Mouse (Mus musculus) frontal cortex, adult (tissue): ENCODE data around the gene Cacna2d3.

ENCODE experiments used
- ATAC-seq: cut with Nextera tagmentation; 2 replicates; pipeline ENCODE4 v1.9.2; 2017; ENCODE audit warnings: mild to moderate bottlenecking, moderate library complexity, mixed read lengths; ENCODE audit not compliant: low TSS enrichment

Gene Cacna2d3

DNA sequence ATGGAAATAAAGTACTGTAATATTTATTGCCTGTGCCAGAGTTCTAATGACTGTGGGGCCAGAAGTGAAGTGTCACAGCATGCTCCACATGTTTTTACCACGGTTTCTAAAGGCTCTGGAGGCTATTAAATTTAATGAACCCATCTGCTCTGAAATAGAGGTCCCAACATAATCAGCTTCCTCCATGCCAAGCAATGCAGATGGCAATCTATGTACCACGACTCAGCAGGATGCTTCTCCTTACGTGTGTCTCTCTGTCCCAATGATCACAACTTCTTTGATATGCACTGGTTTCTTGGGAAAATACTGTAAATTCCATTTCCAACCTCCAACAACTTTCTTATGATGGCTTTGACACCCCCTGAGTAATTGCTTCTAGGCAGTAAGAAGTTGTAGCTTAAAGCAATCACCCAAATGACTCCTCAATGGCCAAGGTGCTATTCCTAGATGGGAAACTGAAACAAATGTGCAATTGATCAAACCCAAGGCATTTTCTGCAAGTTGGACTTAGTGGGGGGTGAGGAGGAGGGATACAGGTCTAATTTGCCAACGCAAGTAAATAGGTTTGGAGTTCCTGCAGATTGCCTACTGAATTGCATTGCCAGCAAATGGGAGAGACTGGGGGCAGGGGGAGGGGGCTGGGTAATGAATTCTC, 557.5 kb downstream of the Cacna2d3 start:
- no peak for ATAC-seq

DNA sequence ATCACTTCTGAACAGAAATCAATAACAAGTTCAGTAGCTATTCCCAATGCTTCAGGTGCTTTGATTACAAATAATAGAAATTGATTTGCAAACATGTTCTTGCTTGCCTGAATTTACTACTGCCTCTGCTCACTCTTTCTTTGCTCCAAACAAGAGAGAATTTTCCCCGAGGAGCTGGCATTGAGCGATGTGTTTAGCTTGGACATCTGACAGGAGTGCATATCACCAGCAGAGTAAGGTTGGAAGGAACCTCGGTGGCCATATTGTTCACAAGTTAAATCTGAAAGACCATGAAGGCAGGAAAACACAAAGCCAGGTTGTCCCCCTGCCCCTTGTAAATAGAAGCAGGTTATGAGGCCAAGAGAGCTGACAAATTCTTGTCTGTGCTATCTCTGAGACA, 561.9 kb downstream of the Cacna2d3 start:
- no peak for ATAC-seq

DNA sequence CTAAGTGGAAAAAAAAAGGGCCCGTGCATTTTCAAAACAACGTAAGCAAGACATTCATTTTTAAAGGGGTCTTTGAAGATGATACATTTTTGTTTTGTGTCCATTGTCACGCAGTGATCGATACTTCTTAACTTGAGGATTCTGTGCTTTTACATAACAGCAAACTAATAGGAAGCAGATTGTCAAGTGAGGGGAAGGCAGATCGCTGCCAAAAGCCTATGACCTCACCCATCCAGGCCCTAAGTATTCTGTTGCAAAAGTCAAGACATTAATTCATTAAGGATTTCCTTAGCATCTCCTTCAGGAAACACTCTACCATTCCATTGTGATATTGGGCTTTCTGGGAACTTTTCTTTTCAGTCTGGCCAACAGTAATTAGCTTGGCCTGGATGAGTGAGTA, 564.6 kb downstream of the Cacna2d3 start:
- no peak for ATAC-seq

DNA sequence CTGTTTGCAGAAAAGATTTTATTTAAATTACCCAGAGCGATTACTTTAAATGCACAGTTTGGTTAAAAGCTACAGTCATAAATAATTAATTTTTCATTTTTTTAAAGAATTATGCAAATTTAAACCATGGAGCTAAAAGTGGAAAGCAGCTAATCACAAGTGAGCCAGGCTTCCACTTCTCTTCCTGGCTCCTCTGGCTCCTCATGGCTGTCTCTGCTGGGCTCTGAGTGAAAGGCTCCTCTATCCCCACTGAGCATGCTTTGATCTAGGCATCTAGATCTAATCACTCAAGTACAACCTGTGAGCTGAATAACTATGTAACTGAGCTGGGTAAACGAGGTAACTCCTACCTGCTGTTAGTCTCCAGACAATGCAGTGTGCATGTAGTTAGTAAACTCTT, 577.5 kb downstream of the Cacna2d3 start:
- ATAC-seq, result peak; percentile 16; the same call in 1 of the 2 replicates

DNA sequence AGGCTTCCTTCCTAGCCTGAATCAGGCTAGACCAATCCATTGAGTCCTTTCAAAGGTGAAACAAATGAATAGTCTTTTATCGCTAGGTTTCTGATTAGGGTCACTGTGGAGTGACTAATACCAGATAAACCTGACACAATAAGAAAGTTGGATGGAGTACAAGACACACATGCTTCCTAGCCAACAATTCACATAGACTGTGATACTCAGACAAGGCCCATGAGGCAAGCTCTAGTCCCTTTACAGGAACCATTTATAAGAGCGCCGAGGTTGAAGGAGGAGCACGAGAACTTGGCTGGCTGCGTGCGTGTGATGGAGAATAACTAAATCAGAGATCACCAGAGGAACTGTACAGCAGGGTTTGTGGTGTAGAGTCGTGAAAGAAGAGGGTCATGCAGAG, 584.0 kb downstream of the Cacna2d3 start:
- ATAC-seq, result no peak

DNA sequence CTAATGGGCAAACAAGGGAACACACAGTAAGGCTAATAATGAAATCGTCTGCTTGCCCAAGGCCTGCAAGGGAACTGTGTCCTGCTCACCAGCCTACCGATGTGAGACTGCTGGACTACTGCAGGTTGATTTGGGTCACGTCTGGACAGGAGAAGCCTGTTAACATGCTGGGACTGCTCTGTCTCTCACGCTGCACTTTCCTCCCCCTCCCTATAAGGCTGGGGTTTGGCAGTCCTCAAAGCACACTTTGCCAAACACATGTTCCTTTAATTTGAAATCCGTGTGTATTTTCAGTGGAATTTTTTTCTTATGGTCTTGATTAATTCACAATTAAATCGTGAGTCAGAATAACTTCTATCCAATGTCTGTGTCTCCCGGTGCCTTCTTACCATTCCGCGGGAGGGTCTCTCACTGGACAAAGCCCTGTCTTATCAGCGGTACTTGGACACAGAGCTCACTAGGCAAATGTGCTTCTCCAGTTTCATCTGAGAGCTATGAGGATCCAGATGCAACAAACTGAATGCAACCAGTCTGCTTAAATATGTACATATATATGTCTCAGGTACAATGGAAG, 584.6 kb downstream of the Cacna2d3 start:
- peak; percentile 67 for ATAC-seq

DNA sequence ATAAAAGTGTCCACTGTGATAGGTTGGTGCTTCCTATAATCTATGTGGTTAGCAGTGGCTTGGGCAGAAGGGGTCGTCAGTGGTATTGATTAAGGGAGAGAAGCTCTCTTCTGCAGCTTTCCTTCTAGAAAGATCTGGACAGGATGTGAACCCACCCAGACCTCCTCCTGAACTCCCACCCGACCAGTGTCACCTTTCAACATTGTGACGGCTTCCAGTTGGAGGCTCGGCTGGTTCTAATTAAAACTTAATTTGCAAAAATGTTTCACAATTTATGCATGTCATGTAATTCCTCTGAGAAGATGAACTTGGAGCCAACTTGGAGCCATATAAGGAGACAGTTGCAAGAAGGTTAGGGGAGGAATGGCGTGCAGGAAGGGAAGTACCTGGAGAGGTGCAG, 586.8 kb downstream of the Cacna2d3 start:
- no peak for ATAC-seq

DNA sequence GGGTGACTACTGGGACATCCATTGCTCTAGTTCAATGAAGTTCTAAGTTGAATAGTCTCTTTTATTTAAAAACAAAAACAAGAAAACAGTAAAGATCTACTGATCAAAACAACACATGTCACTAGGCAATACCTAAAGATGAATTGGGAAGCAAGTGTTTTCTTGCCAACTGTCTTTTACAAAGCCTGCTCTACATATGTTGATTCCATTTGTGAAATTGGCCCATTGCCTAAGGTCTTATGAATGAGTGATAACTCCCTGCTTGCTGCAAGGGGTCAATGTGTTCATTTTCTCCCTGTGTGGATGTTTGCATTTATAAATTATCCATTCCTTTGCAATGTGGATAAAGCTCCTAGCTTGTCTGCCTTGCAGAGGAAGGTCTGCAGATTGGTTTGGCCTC, 591.2 kb downstream of the Cacna2d3 start:
- no peak for ATAC-seq

DNA sequence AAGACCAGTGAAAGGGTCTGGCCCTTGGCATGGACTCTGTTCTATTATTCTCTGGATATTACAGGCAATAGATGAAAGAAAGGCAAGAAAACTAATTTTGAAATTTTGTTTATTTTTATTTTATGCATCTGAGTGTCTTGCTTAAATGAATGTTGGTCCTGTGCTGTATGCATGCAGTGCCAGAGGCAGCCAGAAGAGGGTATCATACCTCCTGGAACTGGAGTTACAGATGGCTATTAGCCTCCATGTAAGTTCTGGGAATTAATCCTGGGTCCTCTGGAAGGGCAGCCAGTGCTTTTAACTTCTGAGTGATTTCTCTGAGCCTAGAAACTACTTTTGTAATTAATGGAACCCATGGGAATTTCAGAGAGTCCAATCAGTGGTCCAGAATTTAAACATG, 597.8 kb downstream of the Cacna2d3 start:
- no peak for ATAC-seq

DNA sequence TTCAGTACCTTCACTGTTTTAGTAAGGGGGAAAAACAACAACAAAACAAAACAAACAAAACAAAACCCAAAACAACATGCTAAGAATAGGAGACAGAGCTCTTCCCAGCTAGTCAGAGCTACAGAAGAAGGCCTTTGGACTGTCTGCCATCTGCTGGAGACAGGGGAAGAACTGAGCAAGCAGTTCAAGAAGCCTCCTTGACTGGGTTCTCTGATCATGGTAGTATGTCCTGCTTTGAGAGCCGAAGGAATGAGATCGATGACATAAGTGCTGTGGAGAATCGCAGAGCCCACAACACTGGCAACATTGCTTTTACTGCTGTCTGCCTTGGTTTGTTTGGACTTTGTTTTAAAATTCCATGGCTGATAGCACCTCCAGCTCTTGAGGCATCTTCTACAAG, 598.9 kb downstream of the Cacna2d3 start:
- ATAC-seq, result no peak

DNA sequence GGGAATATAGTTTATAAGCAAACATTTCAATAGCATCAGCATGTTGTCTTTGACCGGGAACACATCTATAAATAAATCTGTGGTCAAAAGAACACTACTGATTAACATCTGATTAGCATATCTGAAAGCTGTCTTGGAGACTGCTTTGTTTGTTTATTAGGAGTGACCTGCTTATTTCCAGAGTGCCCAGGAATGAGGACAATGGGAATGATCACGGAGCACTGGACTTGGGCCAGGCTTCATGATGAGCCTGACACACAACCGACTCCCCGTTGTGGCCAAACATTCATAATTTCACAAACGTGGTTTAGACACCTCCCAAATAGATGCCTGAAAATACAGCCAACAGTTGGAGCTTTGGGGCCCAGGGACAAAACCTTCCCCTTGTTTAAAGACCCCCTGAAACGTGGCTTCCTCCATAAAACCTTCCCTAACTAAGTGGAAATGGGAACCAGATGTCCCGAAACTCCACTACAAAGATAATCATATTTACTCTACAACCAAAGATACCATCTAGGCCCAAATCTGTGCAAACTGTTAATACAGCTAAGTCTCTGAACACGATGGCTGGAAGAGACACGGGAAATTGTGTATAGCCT, 607.7 kb downstream of the Cacna2d3 start:
- ATAC-seq, result no peak

DNA sequence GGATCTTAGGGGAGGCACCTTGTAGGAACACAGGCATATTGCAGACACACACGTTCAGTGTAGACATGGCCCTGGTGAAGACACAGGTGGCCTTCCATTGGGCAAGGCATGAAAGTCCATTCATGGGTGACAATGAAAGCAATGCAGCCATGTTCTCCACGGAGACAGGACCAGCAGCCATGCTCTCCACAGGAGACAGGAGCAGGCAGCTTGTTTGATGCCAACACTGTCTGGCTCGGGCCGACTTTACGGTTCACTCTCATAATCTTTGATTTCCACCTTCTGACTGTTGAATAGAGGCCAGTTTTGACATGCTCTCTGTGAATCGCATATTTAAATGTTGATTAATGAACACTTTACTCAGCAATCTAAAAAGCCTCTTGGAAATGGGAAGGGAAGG, 610.0 kb downstream of the Cacna2d3 start:
- no peak for ATAC-seq

DNA sequence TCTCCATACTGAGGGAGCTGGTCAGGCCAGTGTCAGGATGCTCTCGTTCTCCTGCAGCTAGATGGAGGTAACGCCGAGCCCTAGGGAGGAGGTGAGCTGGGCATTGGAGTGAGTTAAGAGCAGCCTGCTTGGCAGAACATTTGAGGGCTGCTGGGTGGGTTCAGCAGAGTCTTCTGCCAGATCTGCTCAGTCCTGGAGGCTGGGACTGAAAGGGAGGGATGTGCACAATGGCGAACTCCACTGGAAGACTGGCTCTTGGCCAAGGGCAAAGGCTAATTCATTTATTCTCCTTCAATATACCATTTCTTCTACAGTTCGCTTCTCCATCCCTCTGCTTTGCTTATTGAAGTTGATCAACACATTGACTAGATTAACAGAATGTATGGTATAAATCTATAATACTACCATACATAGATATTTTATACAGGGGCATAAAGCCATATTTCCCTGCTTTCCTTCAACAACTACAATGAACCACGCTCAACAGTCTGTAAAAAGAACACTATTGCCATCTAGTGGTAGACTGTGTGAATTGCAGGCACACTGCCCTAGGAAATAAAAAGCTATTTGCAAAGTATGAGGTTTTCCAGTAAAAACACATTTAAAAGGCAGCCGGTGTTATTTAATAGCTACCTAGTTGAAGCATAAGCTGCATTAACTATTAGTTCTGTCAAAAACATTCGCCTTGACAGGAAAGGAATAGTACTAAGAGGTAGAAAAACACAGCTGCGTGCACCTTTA, 611.1 kb downstream of the Cacna2d3 start:
- no peak for ATAC-seq

DNA sequence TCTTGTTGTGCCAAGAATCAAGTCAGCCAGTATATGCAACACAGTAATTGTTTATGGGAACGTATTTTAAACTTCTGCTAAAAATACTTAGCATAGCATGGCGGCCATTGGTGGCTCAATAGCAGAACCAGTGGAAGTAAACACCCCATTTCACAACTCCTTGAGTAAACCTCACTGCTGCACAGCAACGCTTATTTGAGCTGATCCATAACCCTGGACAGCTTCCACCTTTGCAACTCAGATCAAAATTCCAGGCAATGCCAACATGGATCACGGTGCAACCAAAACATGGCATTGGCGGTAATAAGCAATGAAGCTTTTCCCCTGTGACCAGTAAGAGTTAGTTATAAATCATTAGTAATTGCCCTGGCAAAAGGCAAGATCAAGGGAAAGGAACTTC, 614.2 kb downstream of the Cacna2d3 start:
- no peak for ATAC-seq

DNA sequence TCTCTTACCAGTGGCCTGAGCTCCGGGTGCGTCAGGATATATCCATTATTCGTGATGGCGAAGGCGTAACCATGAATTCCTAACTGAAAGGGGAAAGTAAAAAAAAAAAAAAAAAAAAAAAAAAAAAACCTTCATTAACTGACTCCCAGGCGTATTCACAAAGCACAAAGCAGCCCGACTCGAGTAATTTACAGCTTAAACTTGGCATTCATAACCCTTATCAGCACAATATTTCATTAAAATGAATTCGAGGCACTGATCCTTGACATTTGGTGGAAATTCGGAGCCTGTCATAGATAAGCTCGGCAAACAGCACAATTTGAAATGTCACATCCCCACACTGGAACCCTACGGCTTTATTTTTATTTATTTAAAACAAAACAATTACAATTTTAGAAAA, 623.9 kb downstream of the Cacna2d3 start:
- ATAC-seq, result no peak

DNA sequence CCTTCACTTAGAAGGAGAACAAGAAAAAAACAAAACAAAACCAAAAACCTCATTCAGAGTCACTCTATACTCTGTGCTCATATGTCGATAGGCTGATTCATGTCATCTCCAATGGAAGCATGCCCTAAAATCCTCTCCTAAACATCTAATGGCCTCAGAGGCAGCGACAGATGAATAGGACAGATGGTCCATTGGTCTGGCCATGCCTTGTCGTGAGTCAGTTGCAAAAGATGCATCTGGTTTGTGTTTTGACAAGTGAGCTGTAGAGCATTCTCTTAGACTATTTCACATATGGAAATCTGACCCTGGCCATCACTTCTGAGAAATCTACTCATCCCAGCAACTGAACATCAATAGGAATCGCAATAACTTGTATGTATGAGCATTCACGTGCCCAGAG, 626.2 kb downstream of the Cacna2d3 start:
- no peak for ATAC-seq

DNA sequence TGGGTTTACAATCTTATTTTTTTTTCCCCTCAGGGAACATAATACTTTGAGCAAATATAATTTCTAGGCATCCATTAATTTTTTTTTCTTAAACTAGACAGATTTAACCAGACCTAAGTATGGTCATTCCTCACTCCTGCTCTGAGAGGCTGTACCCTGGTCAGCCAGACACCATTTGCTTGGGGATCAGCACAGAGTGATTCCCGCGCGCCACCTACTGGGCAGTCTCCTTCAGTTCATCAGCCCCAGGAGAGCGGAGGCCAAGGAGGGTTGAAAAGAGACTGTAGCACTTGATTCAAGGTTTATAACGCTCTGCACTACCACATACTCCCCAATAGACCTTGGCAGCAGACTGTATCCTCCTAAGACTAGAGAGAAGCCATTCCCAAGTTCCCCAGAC, 631.6 kb downstream of the Cacna2d3 start:
- ATAC-seq, result peak; percentile 90

DNA sequence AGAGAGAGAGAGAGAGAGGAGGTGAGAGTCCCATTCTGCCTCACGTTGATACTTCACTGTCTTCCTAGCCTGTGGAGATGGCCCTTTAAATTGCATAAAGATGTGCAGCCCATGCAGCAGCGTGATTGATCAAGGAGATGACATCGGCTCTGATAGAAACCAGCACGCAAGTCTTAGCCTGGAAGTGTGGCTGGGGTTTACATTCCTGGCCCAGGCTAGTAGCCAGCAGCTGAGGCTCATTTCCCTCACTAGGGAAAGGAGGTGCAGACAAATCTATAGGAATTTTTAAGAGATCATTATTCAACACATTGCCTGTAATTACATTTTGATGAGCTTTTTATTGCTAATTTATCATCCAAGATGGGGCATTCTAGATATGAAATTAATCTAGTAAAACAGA, 635.1 kb downstream of the Cacna2d3 start:
- no peak for ATAC-seq

DNA sequence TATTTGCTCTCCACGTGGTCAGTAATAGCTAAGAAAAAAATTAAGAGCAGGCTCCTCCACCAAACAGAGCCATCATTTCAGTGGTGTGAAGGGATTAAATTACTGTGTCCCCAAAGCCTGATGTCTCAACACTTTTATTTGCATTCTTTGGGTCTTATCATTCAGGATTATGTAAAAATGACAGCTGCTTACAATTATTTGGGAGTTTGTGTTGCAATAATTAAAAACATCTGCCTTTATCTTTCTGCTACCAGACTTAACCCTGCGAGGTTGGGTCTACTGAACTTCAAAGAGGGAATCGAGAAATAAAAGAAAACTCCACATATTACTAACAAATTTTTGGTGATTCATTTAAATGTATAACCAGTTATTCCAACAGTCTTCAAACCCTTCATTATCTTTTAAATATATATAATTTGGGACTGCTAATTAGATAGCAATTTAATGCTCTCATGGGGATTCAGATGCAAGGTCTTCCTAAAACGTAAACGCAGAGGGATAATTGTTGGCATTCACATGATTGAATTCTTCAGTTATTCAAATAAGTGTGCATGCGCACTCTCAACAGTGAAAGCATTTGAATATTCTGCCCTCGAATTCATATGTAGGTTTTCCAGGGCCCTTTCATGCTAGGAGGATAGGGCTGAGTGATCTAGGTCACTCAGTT, 636.0 kb downstream of the Cacna2d3 start:
- ATAC-seq, result no peak

DNA sequence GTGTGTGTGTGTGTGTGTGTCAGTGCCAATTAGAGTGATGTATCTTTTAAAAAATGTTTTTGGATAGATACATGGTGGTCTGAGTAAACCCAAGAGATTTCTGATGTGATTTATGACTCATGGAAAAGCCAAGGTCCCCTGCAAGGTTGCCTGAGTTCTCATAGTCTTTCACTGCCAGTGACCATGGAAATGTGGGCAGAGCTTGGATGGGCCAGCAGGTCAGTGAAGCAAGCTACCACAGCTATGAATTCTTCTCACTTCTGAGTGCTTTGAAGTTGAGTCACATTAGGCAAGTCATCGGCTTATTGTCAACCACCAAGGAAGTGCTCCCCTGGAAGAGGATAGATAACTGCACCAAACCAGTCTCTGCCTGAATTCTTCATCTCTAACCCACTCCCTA, 639.5 kb downstream of the Cacna2d3 start:
- no peak for ATAC-seq

DNA sequence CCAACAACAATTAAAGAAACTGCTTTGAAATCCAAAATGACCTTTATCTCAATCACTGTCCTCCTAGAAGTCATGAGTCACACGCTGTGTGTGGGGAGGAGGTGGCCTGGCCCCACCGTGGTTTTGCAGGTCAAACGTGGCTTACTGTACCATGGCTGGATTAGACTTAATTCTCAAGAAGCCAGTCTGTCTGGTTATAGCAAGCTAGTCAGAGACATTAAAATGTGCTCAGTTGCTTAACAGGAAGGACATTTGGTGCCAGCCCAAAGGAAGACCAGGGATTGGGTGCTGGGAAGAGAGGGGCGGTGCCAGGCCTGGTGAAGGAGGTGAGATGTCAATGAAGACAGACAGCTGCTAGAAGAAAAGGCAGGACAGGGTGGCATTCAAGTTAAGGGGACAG, 641.0 kb downstream of the Cacna2d3 start:
- no peak for ATAC-seq

DNA sequence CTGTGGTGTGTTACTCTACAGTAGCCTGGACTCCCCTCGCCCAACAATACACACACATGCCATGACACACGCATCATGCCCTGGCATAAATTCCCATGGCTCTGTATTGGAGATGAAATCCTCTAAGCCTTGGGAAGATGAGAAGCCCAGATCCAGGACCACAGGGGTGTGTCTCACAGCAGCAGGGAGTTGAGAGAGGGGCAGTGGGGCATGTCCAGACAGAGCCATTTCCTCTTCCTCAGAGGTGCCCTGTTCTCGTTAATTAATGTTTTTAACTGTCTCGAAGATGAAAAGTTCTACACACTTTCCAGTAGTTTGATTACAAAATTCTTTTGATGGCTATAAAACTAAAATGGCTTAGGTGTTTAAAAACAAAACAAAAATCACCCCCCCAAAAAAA, 641.4 kb downstream of the Cacna2d3 start:
- no peak for ATAC-seq
